Mouse (Mus musculus): ENCODE measurements around the gene 1700007K13Rik.

GRCm38 (mm10) chr2:28416511-28416910 lies 49.6 kb downstream of the 1700007K13Rik start:
- TF ChIP-seq GATA1 (IDR thresholded peaks at IDR 0.05; ENCODE audit: borderline replicate concordance, low read length) (no peak), CTCF (IDR thresholded peaks at IDR 0.05; ENCODE audit: low read depth, low read length) (no peak)
